Mouse (Mus musculus) monocyte, adult 2 months (primary cell): ENCODE measurements around the gene Tspo2.
"Not testable (repeated sequence)": the region's sequence is repeated elsewhere in the genome, so short reads cannot be mapped to it uniquely, and the experiment has no call there.

Source experiments
- DNase-seq, 2 experiments: peaks; one replicate each; pipeline ENCODE4 v3.0.0; 2022; ENCODE audit warnings: low spot score in 2 of 2, low read depth in 1 of 2

The Tspo2 gene

DNA sequence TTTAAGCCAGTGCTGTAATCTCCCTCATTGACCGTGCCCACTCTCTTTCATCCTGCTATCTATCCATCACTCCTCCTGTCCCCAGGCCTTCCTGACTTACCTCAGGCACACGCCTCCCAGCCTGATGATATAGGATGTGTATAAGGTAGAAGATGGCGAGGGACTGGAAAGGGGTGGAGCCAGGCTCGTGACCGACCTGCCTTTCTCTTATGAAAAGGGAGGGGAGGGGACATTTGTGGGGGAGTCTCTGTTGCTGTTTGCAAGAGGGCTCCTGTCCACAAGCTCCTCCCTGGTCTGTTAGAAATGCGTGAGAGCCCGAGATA lies at the start of gene Tspo2:
Gene Tspo2 (minus strand): TSS at position 170 of the 323 bp plus-strand sequence.
- no peak for DNase-seq

- no peak for DNase-seq
Observed at GRCm38 (mm10) chr17:48500846-48501445, 49.6 kb upstream of the Tspo2 start.

DNA sequence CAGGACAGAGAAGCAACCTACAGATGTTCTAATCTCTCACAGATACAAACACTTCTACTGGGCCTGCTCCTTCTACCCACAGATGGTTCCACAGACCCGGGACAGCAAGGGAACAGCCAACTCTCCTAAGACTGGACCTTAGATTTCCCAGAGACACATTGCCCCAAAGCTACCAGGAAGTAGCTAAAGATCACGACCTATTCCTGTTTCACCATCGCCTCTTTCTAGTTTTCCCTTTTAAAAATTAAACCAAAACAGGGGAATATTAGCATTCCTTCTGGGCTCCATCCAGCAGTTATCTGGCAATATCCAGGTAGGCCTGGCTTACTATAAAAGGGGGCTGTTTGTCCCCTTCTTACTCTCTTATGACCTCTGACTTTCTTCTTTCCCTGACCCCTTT lies 46.7 kb upstream of the Tspo2 start:
- DNase-seq = no peak

DNA sequence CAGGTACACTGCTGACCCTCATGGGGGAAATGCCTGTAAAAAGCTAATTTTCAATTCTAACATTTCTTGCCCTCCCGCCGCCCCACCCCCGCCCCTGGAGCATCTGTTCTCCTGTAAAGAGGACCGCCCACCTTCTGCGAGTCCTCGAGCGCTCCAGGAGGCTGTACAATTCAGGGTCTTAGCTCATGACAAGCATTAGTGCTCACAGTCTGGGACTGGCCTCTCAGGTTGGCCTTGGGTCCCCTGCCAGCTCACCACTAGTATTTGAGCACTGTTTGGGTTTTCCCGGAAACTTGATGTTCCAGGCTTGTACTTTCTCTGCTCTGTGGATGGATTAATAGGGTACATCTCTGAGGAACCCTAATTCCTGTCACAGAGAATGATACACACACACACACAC lies 42.7 kb upstream of the Tspo2 start:
- DNase-seq = no peak

GRCm38 (mm10) chr17:48493582-48493981 lies 42.3 kb upstream of the Tspo2 start:
- DNase-seq = no peak

GRCm38 (mm10) chr17:48492621-48493020 lies 41.3 kb upstream of the Tspo2 start:
- DNase-seq = no peak

- DNase-seq = no peak
Observed at GRCm38 (mm10) chr17:48489466-48489865, 38.1 kb upstream of the Tspo2 start.

DNA sequence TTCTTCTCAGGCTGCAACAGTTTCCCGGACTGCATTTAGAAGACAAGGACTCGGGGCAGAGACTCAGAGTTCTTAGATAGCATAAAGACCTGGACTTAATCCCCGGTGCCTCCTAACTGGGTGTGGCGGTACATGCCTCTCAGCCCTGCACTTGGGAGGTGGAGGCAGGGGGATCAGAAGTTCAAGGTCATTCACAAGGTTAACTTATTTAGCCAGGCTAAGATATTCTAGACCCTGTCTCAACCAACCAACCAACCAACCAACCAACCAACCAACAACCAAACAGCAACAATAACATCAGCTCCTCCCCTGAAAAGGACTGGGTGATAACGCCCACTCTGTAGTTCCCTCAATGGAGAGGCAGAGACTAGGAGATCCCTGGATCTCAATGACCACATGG lies 32.9 kb upstream of the Tspo2 start:
- DNase-seq = no peak

GRCm38 (mm10) chr17:48483764-48484163 lies 32.4 kb upstream of the Tspo2 start:
- no peak for DNase-seq

- DNase-seq = no peak
Observed at GRCm38 (mm10) chr17:48479952-48480351, 28.6 kb upstream of the Tspo2 start.

DNA sequence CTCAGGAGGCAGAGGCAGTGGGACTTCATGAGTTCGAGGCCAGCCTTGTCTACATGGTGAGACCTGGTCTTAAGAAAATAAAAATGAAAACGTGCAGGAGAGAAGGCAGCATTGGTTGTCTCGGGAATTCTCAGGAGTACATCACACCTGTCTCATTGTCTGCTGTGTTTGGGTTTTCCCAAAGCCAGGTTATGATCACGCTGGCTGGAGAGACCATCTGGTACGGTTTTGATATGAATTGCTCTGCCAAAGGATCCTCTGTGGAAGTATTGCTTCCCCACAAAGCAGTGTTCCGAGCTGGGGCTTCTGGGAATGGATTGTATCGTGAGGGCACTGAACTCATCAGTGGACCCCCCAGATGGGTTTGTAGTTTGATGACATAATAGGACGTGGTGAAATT lies 24.1 kb upstream of the Tspo2 start:
- no peak for DNase-seq

DNA sequence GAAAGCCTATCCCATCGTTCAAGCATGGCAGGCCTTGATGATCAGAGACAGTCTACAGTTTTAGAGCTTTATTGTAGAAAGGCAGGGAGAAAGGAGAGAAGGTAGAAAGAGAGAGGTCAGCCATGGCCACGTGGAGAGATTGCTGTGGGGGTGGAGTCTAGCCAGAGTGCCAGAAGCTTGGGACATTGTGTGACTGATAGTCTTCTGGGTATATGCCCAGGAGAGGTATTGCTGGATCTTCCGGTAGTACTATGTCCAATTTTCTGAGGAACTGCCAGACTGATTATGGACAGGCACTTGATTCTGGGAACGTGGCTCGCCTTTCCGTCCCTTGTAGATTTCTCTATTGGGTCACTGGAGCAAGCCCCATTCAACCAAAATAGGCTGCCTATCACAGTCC lies 23.0 kb upstream of the Tspo2 start:
- DNase-seq = not testable (repeated sequence)

DNA sequence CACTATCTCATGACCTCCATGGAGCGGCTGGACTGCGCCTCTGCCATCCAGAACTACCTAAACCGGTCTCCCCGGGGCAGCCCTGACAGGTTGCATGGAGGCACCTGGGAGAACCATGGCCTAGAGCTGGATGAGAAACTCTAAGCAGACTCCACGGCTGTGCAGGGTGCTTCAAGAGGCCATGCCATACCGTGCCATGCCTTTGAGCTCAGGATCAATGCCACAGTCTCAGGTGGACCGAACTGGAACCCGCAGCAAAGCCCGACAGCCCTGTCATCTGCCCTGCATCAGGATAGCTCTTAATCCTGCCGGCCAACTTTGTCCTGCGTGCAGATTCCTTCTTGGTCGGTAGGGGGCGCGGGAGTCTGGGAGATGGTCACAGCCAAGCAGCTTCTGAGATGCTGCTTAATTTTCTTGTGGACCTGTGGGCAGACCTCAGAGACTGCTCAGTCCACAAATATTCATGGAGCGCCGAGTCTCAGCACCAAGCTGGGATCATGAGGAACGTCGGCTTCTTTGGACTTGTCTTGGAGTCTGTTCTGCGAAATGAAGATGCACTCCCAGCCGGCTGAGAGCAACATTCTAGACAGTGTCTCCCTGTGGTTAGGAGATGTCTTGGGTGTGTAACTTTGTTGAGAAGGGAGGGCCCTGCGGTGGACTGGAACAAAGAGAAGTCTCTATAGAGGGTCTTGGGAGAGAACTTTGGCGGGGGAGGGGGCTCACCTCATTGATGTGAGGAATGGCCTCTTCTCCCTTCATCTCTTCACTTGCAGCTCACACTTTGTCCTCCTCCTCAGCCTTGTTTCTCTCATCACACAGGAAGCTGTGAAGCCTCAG lies 16.3 kb upstream of the Tspo2 start:
- DNase-seq = peak; percentile 12 to 55

GRCm38 (mm10) chr17:48466769-48467394 lies 15.6 kb upstream of the Tspo2 start:
- no peak for DNase-seq

DNA sequence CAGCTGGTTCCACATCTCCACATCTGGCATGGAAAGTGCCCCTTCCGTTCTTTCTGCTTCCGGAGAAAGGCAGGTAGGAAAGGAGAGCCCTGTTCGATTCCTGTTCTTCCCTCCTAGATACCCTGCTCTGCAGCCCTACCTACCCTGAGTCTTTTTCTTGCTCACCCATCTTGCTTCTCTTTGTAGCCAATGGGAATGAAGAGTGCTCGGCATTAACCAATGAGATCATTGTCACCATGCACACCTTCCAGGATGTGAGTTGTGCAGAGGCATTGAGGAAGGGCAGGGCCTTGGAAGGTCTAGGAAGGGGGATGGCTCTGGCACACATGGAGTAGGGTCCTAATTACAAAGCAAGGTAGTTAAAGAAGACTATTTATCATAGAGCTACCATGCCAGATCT lies 12.1 kb upstream of the Tspo2 start:
- no peak for DNase-seq

DNA sequence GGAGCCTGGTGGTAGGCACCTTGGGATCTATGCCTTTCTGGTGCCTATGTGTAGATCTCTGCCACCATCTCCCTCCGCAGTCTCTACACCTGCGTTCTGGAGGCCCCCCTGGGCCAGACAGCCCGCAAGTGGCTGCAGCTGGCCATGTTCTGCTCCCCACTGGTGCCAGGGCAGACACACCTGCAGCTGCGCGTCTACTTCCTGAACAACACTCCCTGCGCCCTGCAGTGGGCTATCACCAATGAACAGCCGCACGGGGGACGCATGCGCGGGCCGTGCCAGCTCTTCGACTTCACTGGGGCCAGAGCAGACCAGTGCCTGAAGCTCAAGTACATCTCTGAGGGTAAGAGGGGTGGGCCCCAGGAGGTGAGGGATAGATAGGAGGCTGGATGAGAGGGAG lies 10.8 kb upstream of the Tspo2 start:
- DNase-seq = no peak

DNA sequence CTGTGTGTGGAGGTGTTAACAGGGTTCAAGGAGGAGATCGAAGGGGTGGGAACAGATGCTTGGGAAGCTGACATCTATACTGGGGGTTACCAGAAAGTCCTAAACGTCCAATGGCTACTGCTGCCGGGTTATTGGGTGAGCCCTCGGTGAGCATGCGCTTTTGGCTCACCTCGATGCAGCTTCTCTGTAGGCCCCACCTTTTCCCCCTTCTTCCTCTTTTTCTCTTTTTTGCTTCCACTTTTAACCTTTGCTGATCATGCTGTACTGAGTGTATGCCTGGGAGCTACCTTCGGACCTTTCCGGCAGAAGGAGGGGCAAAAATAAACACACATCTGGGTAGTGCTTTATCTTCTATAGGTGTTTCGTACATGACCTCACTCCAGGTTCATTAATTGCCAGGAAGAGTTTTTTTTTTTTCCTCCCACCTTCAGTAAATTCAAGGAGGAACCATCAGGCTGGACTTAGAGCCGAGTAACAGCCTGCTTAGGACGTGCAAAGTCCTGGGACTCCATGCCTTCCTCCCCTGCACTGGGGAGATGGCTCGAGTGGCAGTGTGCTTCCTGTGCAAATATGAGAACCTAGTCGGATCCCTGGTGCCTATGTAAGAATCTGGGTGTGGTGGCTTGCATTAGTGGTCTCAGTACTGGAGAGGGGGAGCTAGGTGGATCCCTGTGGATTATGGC lies 6.8 kb upstream of the Tspo2 start:
- no peak for DNase-seq

GRCm38 (mm10) chr17:48455955-48456354 lies 4.6 kb upstream of the Tspo2 start:
- DNase-seq = no peak

GRCm38 (mm10) chr17:48454688-48455087 lies 3.4 kb upstream of the Tspo2 start, which contains the start of gene Unc5cl:
Unc5cl (plus strand) TSS chr17:48454901.
- no peak for DNase-seq

DNA sequence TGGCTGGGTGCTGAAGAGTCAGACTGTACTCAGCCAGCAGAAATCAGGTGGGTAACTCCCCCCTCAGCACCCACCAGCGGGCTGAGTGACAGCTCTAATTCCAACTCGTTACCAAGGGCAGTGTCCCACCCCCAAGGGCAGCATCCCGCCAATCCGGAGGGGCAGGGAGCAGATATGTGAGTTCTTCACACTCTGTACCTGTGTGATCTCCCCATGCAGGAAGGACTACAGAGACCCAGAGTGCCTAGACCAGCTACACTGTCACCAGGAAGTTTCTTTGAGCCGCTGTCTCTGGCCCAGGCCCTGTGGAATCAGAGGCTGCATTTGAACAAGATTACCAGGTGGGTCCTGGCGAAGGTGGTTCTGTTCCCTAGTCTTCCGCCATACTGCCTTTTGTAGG lies 2.9 kb upstream of the Tspo2 start:
- no peak for DNase-seq

DNA sequence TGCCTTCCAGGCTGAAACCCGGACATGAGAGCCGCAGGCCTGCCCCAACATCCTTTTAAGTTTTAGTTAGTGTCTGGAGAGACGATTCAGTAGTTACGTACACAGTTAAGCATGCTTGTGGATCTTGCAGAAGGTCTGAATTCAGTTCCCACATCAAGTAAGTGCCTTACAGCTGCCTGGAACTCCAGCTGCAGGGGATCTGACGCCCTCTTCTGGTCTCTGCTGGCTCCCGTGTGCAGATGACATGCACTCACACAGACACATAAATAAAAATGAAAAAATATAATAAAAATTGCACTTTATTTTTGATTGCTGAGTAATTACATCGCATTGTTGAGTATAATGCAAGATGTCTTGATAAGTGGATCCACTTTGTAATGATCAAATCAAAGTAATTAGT lies 2.2 kb upstream of the Tspo2 start:
- no peak for DNase-seq
